Mouse (Mus musculus): ENCODE measurements at regions not wholly inside any gene's neighbourhood (a gene's known extent, or its start where the extent isn't known, plus 50 kb on each side); places are given as distances from the start of the nearest gene placed in this dataset.

GRCm38 (mm10) chr6:101473257-101473925 lies 95.7 kb upstream of the Pdzrn3 start:
- DNase-seq = peak; percentile 38

GRCm38 (mm10) chr6:101464910-101465309 lies 87.2 kb upstream of the Pdzrn3 start:
- no peak for DNase-seq

GRCm38 (mm10) chr6:101463812-101464320 lies 86.2 kb upstream of the Pdzrn3 start:
- no peak for DNase-seq

- no peak for DNase-seq
Observed at GRCm38 (mm10) chr6:101446720-101447119, 69.0 kb upstream of the Pdzrn3 start.

- no peak for DNase-seq
Observed at GRCm38 (mm10) chr6:101446316-101446715, 68.6 kb upstream of the Pdzrn3 start.

- DNase-seq = no peak
Observed at GRCm38 (mm10) chr6:101432769-101433168, 55.1 kb upstream of the Pdzrn3 start.

- no peak for DNase-seq
Observed at GRCm38 (mm10) chr6:101429634-101430033, 51.9 kb upstream of the Pdzrn3 start.
